Mouse (Mus musculus): ENCODE data around the gene Olfr772.
"Not testable (repeated sequence)": the region's sequence is repeated elsewhere in the genome, so short reads cannot be mapped to it uniquely, and the experiment has no call there.

The Olfr772 gene

GRCm38 (mm10) chr10:129177821-129178220, at the start of gene Olfr772:
Gene Olfr772, minus strand, starts transcription at chr10:129177921.
- DNase-seq, result not testable (repeated sequence)

DNA sequence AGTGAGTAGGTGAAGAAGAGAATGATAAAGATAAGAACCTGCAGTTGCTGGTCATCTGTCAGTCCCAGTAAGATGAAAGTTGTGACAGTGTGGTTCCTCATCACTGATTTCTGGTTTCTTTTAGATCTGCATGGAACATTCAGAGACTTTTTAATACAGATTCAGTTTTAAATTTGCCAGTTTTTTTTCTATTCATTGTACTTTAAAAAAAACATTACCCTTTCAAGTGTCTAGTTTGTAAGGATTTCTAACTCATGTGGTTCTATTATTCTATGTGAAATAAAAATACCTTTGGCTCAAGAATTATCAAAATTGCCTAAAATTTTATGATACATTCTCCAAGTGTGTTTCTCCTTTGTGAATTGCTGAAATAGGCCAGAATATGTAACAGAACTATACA, 9.6 kb upstream of the Olfr772 start, which contains the start of gene Olfr773:
TSS of gene Olfr773 (minus strand) at position 101 of the 400 bp plus-strand sequence.
- not testable (repeated sequence) for DNase-seq

GRCm38 (mm10) chr10:129164651-129165050, 13.1 kb downstream of the Olfr772 start, which contains the start of gene Olfr771:
Gene Olfr771, minus strand, starts transcription at chr10:129164751.
- DNase-seq, result no peak

DNA sequence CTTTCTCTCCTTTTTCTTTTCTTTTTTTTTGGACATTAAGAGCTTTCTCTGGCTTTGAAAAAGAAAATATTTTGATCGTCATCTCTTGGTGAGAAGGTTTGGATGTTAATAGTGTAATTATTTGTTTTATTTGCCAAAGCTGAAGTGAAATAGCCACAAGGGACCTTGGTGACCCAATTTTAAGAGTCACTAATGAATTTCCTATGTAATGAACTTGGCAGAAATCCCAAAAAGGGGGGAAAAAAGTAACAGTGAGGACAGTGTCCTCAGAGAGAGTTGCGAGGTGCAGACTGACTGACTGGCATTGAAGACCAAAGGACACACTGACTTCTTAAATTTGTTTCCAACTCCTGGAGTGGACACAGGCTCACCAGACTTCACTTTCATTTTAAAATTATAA, 38.8 kb downstream of the Olfr772 start, which contains the start of gene Olfr770:
TSS of gene Olfr770 (minus strand) at position 101 of the 400 bp plus-strand sequence.
- DNase-seq, result no peak
